Mouse (Mus musculus) midbrain, embryonic 11.5 days (tissue): ENCODE measurements around the gene Zfp574. TPM values are rescaled to one million over a fixed set of nuclear protein-coding genes. Genes with fewer than 3 reads are reported as not detected.

Experiments used
- ATAC-seq: fragments of 200-750 bp; cut with Nextera tagmentation; 2 replicates; pipeline ENCODE4 v1.8.0; 2017; ENCODE audit warnings: moderate TSS enrichment, moderate library complexity; ENCODE audit not compliant: low FRiP score
- DNase-seq: peaks from one replicate; pipeline ENCODE4 v3.0.0; 2015; ENCODE audit warnings: low spot score; ENCODE audit errors: missing footprints
- H3K27ac ChIP-seq: fragments of 300-500 bp; sonication (generic); 2 replicates; pipeline ENCODE4 v1.5.1; 2014; ENCODE audit warnings: low read depth, low read length
- H3K27me3 ChIP-seq: fragments of 300-500 bp; sonication (generic); 2 replicates; pipeline ENCODE4 v1.6.1; 2014; ENCODE audit warnings: mild to moderate bottlenecking, low read length, moderate library complexity, mixed read lengths; ENCODE audit not compliant: control insufficient read depth, insufficient read depth
- H3K36me3 ChIP-seq: fragments of 300-500 bp; sonication (generic); 2 replicates; pipeline ENCODE4 v1.6.1; 2014; ENCODE audit warnings: mild to moderate bottlenecking, low read length, moderate library complexity, mixed read lengths; ENCODE audit not compliant: control insufficient read depth, insufficient read depth
- H3K4me1 ChIP-seq: fragments of 300-500 bp; sonication (generic); 2 replicates; pipeline ENCODE4 v1.6.1; 2014; ENCODE audit warnings: low read length; ENCODE audit not compliant: control insufficient read depth, insufficient read depth
- H3K4me2 ChIP-seq: fragments of 300-500 bp; sonication (generic); 2 replicates; pipeline ENCODE4 v1.6.1; 2014; ENCODE audit warnings: mild to moderate bottlenecking, moderate library complexity
- H3K4me3 ChIP-seq: fragments of 300-500 bp; sonication (generic); 2 replicates; pipeline ENCODE4 v1.5.1; 2014; ENCODE audit warnings: low read depth, low read length
- H3K9ac ChIP-seq: fragments of 300-500 bp; sonication (generic); 2 replicates; pipeline ENCODE4 v1.6.1; 2014; ENCODE audit warnings: low read length
- H3K9me3 ChIP-seq: fragments of 300-500 bp; sonication (generic); 2 replicates; pipeline ENCODE4 v1.6.1; 2016; ENCODE audit warnings: low read length; ENCODE audit not compliant: control insufficient read depth
- WGBS: fragments of 180-500 bp; shearing (Covaris S2); extraction: QIAGEN DNeasy Blood & Tissue Kit; methylation state at CpG from one replicate; pipeline ENCODE4 v1.1.7; 2014; 5-methylcytosine and 5-hydroxymethylcytosine counted together
- polyA plus RNA-seq: library from polyadenylated mRNA; unstranded; fragments of >200 nt; fragmentation: Nextera tagmentation; extraction: Ambion mirVana; gene quantifications from 2 replicates; pipeline ENCODE4 v1.2.1, GENCODE M21; 2014

Zfp574 gene
- polyA plus RNA-seq, 1 experiment from 2014 or later = 22.9 TPM

DNA sequence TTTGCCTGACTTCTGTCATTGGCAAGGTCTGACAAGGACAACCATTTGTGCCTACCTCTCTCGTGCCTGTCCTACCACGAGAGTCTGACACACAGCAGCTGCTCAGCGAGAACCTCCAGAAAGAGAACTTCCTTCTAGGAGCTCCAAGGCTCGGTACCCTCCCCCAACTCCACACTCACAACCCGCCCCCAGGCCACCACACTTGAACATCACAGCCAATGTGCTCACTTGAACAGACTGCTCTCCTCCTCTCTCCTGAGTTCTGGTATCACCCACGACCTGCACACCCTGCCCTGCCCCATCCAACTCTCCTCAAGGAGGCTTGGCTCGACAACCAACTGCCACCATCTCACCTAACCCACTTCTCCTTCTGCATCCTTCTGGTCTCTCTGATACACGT is 8.5 kb upstream of the Zfp574 start:
- no peaks in the 10 kb centered on the region for H3K27me3 ChIP-seq
- no peaks in the 10 kb centered on the region for H3K9me3 ChIP-seq
- no peak overlapping the region for H3K4me2 ChIP-seq
- peaks cover 10% of the 10 kb centered on the region for H3K4me1 ChIP-seq
- peaks cover 13% of the 10 kb centered on the region for H3K36me3 ChIP-seq
- H3K9ac ChIP-seq = no peak overlapping the region
- no peak overlapping the region for H3K27ac ChIP-seq
- DNase-seq (no peak), ATAC-seq (no peak)
- H3K4me3 ChIP-seq = no peak overlapping the region
- 89% methylated on average over 8 of the region's 8 CpGs for WGBS

DNA sequence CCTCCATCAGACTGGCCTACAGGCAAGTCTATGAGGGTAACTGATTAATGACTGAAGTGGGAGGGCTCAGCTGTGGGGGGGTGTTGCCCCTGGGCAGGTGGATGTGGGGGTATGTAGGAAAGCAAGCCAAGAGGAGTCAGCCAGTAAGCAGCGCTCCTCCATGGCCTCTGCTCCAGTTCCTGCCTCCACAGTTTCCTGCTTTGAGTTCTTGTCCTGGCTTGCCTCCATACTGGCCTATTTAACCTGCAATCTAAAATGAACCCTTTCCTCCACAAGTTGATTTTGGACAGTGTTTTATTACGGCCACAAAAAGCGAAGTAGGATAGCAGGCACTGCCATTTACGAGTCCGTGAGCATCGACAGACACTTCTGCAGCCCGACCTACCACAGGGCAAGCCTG is 5.0 kb upstream of the Zfp574 start:
- peaks cover 8% of the 10 kb centered on the region for H3K36me3 ChIP-seq
- 90% methylated on average over 7 of the region's 7 CpGs for WGBS
- H3K4me2 ChIP-seq = no peak overlapping the region
- H3K4me1 ChIP-seq = peaks cover 36% of the 10 kb centered on the region
- ATAC-seq (no peak), DNase-seq (no peak)
- H3K27ac ChIP-seq = no peak overlapping the region
- no peaks in the 10 kb centered on the region for H3K27me3 ChIP-seq
- H3K9ac ChIP-seq = no peak overlapping the region
- no peaks in the 10 kb centered on the region for H3K9me3 ChIP-seq
- H3K4me3 ChIP-seq = no peak overlapping the region

DNA sequence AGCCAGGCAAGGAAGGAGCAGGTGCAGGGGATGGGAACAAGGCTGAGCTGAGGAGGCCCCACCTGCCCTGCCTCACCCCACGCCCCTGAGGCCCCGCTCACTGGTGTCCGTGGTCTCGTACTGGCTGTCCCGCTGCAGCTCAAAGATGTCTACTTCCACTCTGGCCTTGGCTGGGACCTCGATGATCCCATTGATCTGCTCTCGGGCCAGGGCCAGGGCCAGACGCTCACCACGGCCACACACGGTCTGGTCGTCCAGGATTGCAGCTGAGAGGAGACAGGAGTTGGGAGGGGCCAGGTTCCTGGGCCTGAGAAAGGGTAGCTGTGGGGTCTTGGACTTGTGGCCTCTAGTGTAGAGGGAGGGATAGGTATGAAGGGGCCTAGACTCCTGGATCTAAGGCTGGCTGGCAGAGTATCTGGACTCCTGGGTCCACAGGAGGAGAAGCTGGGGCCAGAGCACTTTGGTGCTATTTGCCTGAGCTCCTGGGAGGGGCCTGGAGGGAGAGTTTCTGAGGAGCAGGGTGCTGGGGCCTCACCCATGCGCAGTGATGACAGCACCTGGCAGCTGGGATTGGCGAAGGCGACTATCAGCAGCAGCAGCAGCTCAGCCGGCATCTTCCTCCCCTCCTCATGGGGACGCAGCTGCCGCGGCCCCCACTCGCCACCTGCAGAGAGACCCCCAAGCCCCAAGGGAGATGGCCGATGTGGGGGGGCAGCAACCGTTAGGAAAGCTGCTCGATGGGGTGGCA is 4.3 kb upstream of the Zfp574 start:
- 85% methylated on average over 22 of the region's 22 CpGs for WGBS
- DNase-seq (no peak), ATAC-seq (no peak)
- Histone ChIP-seq H3K4me2 (no peak overlapping the region), H3K9ac (no peak overlapping the region), H3K27me3 (no peaks in the 10 kb centered on the region), H3K9me3 (no peaks in the 10 kb centered on the region), H3K27ac (no peak overlapping the region), H3K4me1 (peaks cover 37% of the 10 kb centered on the region), H3K4me3 (no peak overlapping the region), H3K36me3 (peaks cover 4% of the 10 kb centered on the region)

DNA sequence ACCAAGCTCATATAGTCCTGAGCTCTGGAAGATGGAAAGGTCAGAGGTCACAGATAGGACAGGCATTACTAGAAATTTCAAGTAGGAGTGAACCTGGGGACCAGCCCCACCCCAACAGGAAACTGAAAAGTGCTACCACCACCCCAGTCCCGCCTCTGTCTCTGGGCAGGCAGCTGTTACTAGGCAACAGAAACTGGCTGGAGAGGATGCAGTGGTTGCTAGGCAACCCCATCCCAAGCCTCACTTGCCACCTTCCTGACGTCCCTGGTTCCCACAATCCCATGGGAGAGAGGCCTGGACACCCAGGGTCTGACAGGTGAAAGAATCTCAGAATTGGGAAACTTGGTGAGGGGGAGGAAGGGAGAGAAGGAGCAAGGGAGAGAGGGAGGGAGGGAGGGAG is 3.6 kb upstream of the Zfp574 start:
- H3K4me2 ChIP-seq = no peak overlapping the region
- DNase-seq = peak; percentile 94
- H3K27ac ChIP-seq = no peak overlapping the region
- 3% methylated on average over 2 of the region's 2 CpGs for WGBS
- H3K36me3 ChIP-seq = peaks cover 4% of the 10 kb centered on the region; the same call in 1 of the 2 replicates
- ATAC-seq = peak; percentile 51; the same call in 1 of the 2 replicates
- no peaks in the 10 kb centered on the region for H3K27me3 ChIP-seq
- H3K4me3 ChIP-seq = no peak overlapping the region
- no peaks in the 10 kb centered on the region for H3K9me3 ChIP-seq
- H3K9ac ChIP-seq = no peak overlapping the region
- H3K4me1 ChIP-seq = peaks cover 41% of the 10 kb centered on the region

DNA sequence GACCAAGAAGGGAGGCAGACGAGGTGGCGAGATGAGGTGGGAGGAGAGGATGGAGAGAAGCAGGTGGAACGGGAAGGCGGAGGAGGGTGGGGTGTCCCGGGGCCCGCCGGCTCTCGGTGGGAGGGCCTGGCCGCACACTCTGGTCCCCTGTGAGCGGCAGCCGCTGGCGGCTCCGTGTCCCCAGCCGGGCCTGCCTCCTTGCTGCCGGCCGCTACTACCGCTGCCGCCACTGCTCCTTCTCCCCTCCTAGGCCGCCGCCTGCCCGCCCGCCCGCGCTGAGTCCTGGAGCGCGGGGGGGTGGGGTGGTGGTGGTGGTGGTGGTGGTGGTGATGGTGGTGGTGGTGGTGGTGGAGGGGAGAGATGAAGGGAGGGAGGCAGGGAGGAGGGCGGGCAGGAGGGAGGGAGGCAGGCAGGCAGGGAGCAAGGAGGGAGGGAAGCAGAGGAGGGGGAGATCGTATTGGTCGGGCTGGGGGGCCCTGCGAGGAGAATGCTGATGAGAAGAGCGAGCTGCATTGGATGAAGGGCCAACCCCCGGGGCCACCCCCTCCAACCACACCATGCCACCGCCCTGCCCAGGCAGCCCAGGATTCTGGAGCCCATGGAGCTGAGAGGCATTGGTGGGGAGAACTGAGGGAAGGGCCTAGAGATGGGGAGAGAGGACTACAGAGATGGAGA is 486 bp downstream of the Zfp574 start:
- Histone ChIP-seq H3K27me3 (no peaks in the 10 kb centered on the region), H3K36me3 (no peaks in the 10 kb centered on the region), H3K4me3 (peak overlapping the region; percentile 56), H3K27ac (peak overlapping the region; percentile 82), H3K4me2 (peak overlapping the region; percentile 86), H3K9me3 (no peaks in the 10 kb centered on the region), H3K9ac (peak overlapping the region; percentile 84), H3K4me1 (peaks cover 49% of the 10 kb centered on the region)
- ATAC-seq (peak; percentile 19), DNase-seq (peak; percentile 95)
- under 1% methylated on average over 24 of the region's 33 CpGs for WGBS

DNA sequence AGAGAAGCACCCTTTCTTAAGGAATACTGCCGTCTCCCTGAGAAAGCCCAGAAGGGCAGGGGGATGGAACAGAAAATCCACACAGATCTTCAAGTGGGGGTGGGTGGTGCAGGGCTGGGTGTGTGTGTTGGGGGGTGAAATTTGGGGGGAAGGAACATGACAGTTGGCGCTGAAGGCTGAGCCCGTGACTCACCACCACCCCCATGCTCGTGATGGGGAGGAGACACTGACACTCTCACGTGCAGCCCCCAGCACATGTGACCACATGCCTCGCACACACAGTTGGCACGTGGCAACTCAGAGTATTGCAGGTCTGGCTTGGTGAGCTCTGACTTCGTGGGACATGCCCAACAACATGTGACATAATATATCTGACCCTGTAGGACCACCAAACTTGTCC is 1.6 kb downstream of the Zfp574 start:
- no peak overlapping the region for H3K9ac ChIP-seq
- peaks cover 49% of the 10 kb centered on the region for H3K4me1 ChIP-seq
- H3K36me3 ChIP-seq = no peaks in the 10 kb centered on the region
- no peak overlapping the region for H3K27ac ChIP-seq
- no peak for ATAC-seq
- DNase-seq = no peak
- no peaks in the 10 kb centered on the region for H3K27me3 ChIP-seq
- H3K4me3 ChIP-seq = no peak overlapping the region
- H3K4me2 ChIP-seq = no peak overlapping the region; the same call in 1 of the 2 replicates
- WGBS = 79% methylated on average over 8 of the region's 8 CpGs
- H3K9me3 ChIP-seq = no peaks in the 10 kb centered on the region

DNA sequence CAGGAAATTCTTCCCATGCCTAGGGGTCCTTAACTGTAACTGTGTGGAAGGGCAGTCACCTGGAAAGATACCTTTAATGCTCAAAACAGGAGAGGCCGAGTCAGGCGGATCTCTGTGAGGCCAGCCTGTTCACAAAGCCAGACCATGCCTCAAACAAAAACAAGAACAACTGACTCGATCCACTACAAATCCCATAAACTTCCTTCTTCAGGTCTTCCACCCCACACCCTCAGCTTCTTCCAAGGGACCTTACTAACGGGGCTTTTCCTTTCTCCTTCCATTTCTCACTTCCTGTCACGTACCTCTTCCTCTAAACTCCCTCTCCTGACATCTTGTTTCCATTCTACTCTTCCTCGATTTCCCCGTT is 3.9 kb downstream of the Zfp574 start:
- DNase-seq (no peak), ATAC-seq (no peak)
- Histone ChIP-seq H3K27ac (peak overlapping the region; percentile 93), H3K9ac (peak overlapping the region; percentile 79), H3K4me2 (peak overlapping the region; percentile 71), H3K36me3 (peaks cover 19% of the 10 kb centered on the region), H3K4me1 (peaks cover 29% of the 10 kb centered on the region), H3K9me3 (no peaks in the 10 kb centered on the region), H3K27me3 (no peaks in the 10 kb centered on the region), H3K4me3 (peak overlapping the region; percentile 41)
- WGBS = 24% methylated on average over 7 of the region's 7 CpGs

DNA sequence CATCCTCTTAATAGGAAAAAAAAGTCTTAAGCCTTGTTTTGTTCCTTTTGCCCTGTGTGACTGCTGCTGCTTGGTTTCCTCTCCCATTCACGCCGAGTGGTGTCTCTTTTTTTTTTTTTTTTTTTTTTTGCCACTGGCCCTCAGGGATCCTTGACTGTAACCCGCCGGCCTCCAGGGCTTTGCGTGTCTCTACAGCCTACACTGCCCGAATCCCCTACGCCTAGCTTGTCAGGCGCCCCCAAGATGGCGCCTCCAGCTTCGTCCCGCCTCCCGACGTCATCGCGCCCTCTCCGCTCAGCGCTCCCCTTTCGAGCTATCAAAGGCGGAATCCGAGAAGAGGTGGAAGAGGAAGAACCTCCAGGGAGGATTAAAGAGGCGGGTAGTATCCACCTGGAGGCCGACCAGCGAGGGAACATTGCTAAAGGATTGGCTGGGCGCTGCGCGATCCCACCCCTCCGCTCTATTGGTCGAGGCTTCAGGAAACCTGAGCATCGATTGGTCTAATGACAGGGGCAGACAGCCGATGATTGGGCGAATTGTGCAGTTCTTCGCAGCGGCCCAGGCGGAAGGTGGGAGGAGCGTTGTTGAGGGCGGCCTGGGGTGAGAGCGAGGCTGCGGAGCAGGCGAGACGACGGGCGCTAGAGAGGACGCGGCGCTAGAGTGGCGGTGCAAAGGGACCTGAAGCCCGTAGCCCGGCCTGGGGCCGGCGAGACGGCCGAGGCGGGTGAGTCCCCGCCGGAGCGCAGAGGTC is 4.5 kb downstream of the Zfp574 start:
- H3K4me2 ChIP-seq = peak overlapping the region; percentile 81
- H3K4me1 ChIP-seq = peaks cover 24% of the 10 kb centered on the region
- peak; percentile 96 for ATAC-seq
- H3K4me3 ChIP-seq = peak overlapping the region; percentile 78
- H3K9ac ChIP-seq = peak overlapping the region; percentile 85
- no peaks in the 10 kb centered on the region for H3K27me3 ChIP-seq
- no peaks in the 10 kb centered on the region for H3K9me3 ChIP-seq
- peak overlapping the region; percentile 93 for H3K27ac ChIP-seq
- DNase-seq = peak; percentile 99
- under 1% methylated on average over 56 of the region's 56 CpGs for WGBS
- H3K36me3 ChIP-seq = peaks cover 24% of the 10 kb centered on the region

DNA sequence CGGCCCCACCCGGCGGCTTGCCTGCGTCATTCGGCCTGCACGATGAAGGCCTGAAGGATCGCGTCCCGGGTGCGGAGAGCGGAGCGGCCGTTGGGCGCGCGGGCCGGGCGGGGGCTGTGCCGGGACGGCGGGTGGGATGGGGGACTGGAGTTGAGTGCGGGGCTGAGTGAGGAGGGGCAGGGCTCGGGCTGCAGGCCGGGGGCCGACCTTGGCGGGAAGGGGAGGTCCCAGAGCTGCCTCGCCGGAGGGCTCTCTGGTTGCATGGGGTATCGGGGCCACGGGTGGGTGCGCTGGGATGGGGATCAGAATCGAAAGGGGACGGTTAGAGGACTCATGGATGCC is 5.0 kb downstream of the Zfp574 start:
- H3K4me2 ChIP-seq = peak overlapping the region; percentile 81
- under 1% methylated on average over 28 of the region's 33 CpGs for WGBS
- H3K9me3 ChIP-seq = no peaks in the 10 kb centered on the region
- ATAC-seq (peak; percentile 61), DNase-seq (no peak)
- H3K4me3 ChIP-seq = peak overlapping the region; percentile 78
- peaks cover 24% of the 10 kb centered on the region for H3K4me1 ChIP-seq
- H3K36me3 ChIP-seq = peaks cover 28% of the 10 kb centered on the region
- H3K27me3 ChIP-seq = no peaks in the 10 kb centered on the region
- peak overlapping the region; percentile 85 for H3K9ac ChIP-seq
- H3K27ac ChIP-seq = peak overlapping the region; percentile 86
